Mouse (Mus musculus): ENCODE data around the gene Acsm3.
A peak's percentile ranks its signal among the peaks of the same experiment; 100 is the strongest.
"Not testable (repeated sequence)": the region's sequence is repeated elsewhere in the genome, so short reads cannot be mapped to it uniquely, and the experiment has no call there.

The Acsm3 gene

DNA sequence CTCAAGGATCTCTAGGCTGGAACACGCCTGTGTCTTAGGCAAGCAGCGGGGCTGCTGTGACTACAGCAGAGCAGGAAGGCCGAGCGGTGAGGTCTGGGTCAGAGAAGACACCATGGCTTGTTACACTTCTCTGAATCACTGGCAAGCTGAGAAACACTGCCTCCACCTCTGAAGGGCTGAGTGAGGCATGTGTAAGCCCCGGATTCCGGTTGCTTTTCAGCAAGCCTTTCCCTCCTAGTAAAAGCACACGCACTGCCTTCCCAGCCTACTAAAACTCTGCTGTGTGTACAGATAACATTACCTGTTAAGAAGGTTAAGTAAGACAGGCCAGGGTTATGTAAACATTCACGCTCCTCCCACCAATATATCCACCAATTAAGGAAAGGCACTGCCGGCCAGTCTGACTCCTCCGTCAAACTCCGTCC, at the start of gene Acsm3:
Gene Acsm3 (plus strand): TSS at position 397 of the 425 bp plus-strand sequence.
- DNase-seq, result peak; percentile 32 to 64

DNA sequence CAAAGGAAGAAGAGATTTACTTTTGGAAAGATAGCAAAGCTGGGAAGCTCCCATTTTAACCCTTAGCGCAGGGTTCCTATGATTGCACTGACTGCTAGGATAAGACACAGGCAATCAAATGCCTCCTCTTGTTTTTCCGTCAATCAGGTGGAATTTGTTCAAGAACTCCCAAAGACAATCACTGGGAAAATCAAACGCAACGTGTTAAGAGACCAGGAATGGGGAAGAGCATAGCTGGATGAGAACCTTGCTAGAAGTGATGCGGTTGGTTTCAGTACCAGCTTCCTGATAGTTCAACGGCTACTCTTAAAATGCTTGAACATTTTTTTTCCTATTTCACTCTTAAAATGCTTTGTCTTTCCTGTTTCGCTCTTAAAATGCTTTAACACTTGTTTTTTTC, 46.6 kb upstream of the Acsm3 start:
- no peak for DNase-seq

DNA sequence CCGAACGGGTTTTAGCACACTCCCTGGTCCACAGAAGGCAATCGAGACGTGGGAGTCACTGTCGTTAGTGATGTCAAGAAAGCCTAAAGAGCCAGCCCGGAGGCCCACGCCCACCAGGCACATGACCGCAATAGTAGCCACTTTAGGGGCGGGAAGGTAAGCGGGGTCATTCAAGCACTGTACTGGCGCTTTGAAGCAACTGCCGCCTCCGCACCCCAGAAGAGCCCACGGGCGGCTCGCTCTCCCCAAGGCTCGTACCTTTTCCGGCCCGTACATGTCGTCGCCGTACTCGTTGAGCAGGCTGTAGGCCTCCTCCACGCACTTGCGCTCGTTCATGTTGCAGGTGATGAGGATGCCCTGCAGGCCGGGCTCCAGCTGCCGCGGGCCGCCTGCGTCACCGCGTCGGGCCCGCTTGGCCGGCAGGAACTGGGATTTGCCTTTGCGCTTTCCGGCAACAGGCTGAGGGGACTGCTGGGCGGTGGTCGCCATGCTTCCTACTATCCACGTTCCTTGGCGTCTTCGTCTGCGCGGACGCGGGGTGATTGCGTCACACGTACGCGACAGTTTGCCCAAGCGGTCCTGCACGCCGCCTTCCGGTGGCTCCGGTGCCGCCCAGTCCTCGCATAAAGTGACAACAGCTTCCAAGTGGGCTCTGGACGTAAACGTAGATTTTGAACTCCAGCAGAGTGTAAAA, 40.3 kb upstream of the Acsm3 start, which contains the start of gene Thumpd1:
Gene Thumpd1 (minus strand): TSS at position 546 of the 694 bp plus-strand sequence.
- peak; percentile 87 to 92 for DNase-seq

DNA sequence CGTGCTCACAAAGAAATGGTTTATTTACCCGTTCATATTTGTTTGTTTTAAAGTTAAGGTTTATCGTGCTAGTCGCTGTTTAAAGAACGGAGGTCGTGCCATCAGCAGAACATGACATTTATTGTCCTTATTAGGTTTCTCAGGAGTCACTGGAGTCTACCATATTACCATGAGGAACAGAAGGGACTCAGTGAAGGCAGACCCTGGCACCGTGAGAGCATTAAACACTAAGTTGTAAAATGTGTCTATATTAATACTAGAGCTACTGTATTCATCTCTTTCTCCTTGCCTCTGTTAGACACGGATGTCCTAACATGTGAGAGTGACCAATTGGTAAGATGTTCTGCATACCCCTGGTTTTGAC, 39.8 kb upstream of the Acsm3 start:
- no peak for DNase-seq

DNA sequence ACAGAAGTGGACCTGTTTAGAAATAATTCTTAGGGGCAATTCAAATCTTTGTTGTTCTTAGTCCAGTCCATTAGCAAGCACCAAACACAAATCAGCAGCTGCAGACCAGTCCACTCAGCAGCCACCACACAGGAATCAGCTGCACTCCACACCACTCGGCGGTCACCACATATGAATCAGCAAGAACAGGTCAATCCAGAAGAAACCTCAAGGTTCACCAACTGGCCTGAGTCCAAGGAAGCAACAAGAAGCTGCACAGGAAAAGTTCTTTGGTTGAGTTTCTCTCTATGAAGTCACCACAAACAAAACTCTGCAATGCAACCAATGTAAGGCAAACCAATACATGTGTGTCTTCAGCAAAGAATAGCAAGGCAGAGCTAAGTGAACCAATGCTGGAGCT, 33.1 kb upstream of the Acsm3 start:
- DNase-seq, result no peak

DNA sequence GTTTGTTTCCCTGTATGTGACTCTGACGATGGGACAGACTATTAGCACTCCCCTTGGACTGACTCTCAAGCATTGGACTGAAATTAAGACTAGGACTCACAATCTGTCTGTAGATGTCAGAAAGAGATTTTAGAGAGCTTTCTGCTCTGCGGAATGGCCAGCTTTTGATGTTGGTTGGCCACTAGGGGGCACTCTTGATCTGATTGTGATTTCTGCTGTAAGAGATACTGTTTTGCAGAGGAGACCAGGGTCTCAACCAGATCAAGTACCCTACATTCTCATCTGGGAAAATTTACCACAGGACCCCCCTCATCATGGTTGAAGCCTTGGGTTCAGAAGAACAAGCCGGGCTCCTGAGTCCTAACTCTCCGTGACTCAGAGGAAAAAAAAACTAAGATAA, 29.5 kb upstream of the Acsm3 start:
- not testable (repeated sequence) for DNase-seq

DNA sequence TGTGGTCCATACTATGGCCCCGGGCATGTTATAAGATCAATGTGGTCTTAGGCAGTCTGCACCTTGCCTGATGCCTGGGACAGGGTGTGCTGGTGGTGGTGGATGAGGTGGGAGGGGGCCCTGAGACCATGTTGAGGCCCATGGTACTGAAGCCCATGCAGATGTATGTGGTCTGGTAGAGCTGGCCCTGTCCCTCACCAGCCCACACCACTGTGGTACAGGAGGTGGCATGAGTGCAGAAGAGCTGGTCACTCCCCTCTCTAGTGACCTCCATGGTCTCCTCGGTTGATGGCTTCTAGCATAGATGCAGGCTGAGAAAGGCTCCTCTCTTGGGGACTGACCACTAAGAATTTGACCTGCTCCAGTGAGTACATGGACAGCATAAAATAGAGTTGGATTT, 21.8 kb upstream of the Acsm3 start:
- no peak for DNase-seq

DNA sequence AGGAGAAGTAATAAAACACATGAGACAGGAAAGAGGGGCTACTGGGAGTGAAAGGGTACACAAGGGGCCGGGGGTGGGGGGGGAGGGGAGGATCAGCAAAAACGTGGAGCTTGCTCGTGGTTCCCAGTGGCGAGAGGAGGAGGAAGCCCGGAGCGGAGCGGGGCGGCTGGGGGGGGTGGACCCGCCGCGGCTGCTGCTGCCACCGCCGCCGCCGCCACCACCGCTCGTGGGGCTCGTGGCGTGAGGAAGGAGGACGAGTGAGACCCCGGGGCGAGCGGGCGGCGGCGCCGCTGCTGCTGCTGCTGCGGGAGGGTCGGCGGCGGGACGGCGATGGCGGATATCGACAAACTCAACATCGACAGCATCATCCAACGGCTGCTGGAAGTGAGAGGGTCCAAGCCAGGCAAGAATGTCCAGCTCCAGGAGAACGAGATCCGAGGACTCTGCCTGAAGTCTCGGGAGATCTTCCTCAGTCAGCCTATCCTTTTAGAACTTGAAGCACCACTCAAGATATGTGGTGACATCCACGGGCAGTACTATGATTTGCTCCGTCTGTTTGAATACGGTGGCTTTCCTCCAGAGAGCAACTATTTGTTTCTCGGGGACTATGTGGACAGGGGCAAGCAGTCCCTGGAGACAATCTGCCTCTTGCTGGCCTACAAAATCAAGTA, 20.8 kb upstream of the Acsm3 start:
- DNase-seq, result not testable (repeated sequence)

DNA sequence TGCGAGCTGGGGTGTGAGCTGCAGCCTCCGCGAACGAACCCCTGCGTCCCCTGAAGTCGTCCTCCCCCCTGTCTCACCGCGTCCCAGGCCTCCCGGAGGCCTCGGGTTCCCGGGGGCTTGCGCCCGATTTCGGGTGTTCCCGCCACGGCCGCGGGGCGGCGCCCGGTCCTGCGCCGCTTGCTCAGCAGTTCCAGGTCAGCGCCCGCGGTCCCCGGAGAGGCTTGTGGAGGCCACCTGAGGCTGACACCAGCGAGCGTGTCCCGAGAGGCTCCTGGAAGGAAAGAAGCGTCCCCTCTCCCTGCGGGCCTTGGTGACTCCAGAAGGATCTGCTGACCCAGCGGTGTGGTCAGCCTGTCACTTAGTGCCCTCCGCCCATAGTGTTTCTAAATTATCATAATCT, 16.4 kb upstream of the Acsm3 start:
- DNase-seq, result no peak

DNA sequence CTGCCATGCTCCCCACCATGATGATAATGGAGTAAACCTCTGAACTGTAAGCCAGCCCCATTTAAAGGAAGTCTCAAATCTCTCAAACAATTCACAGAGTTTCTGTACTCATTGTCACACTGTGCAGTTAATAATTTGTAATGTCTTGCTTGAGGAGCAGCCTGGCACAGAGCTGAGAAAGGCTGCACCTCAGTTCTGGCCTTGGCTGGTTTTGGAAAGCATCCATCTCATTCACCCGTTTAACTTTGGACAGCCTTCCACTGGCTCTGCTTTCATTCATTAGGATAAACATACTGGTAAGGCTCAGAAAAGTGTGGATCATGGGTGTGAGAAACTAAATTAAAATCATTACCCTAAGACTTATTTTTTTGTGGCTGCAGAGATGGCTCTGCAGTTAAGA, 14.9 kb upstream of the Acsm3 start:
- DNase-seq, result peak; percentile 70 to 75

DNA sequence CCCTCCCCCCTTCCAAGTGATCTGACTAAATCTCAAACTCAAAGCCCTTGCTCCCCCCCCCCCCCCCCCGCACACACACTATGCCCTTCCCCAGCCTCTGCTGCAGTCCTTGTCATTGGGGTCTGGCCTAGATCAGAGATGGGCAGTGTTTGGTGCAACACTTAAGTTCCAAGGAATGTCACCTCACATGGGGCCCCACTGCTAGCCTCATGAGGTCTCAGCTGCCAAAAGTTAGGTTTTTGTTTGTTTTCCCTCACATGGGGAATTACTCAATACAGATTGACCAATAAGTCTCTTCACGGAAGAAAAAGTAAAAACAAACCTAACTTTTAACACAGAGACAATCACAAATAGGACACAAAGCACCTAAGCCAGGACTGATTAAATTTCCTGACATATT, 12.0 kb upstream of the Acsm3 start:
- DNase-seq, result no peak

DNA sequence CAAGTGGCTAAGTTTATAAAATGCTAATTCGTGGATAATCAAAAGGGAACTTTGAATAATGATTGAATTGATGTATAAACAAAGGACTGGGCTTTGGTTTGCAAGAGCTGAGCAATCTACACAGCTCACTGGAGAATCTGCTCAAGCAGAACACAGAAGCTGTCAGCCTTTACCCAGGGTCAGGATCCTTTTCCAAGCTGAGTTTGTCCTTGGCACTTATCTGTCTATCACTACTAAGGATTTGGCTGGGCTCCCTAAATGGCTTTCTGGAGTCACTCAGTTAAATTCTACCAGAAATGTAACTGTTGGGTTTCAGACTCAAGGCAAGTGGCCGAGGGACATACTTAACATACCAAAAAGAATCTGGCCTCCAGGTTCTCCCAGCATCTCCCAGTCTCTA, 10.8 kb upstream of the Acsm3 start:
- DNase-seq, result peak; percentile 59 to 73

DNA sequence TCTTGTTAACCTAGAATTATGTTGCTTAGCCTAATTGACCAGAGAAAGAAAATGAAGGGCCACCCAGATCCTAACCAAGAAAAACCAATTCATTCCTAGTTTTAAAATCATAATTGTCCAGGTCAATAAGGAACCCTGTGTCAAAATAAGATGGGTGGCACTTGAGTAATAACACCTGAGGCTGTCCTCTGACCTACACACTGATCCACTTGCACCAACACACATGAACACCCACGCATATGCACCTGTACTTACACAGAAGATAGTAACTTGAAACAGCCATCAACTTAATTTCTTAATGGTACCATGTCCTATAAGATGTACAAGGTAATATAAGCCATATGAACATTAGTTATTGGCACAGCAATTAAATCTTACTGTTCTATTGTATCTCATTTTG, 7.0 kb upstream of the Acsm3 start:
- no peak for DNase-seq

DNA sequence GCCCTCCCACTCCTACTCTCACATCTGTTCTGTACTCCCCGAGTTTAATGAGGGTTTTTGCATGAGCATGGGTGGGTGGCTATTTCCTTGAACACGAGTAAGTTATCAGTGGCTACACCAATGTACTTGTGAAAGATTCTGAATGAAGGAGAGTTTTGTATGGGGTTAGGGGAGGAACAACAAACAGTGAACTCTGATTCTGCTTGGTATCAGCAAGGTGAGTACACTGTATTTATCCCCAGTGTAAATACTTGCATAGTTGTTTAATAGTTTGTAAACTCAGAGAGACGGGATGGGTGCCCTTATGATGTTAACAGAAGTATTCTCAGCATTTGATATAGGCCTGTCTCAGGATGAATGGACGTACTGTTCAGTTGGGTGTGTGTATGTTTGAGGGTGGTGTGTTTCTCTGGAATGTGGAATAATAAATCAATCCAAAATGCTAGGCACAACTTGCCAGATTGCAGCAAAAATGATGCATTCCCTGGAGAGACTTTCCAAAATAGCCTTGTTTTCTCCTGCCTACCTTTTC, 1.5 kb downstream of the Acsm3 start:
- DNase-seq, result no peak

DNA sequence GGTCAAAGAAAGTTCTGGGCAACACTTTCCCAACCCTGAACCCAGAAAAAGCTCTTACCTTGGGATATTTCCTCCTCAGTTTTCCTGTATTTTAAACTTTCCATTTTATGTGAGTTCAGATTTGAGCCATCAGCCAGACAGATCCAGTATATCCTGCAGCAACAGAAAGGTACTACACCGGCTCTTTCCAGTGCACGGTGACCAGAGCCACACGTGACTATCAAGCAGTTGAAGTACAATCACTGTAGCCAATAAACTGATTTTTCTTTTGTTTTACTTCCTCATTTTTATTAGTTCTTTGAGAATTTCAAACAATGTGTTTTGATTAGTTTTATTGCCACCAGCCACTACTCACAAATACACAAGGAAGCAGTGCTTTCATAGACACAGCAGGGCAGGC, 3.7 kb downstream of the Acsm3 start:
- DNase-seq, result no peak

DNA sequence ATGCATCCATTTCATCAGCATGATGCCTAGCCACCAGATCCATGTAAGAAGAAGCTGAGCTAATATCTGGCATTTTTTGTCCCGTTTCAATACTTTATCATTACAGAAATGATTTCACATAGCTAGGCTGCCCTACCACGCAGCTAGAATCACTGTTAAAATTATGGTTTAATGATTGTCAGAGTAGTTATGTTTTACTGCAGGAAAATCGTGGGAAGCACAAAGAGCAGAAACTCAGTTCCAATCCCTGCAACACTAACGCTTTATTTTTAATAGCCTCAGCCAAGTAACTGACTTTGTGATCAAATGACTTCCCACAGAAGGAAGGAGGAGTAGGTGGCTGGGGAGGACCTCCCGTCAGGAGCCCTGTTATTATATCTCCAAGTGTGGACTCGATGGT, 6.3 kb downstream of the Acsm3 start:
- DNase-seq, result no peak

DNA sequence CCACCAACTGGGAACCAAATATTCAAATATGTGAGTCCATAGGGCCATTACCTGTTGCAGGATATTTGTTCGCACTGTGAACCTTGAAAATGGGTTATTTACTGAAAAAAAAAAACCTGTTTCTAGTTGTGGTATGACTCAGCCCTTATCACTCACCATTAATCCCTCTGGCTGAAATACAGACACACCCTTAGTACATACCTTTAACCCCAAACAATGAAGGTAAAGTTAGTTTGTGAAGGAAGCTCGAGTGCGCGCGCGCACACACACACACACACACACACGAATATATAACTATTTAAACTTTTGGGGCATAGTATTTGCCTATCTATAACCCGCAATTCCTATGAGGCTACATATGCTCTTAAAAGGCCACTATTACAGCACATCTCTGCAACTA, 9.2 kb downstream of the Acsm3 start:
- no peak for DNase-seq

DNA sequence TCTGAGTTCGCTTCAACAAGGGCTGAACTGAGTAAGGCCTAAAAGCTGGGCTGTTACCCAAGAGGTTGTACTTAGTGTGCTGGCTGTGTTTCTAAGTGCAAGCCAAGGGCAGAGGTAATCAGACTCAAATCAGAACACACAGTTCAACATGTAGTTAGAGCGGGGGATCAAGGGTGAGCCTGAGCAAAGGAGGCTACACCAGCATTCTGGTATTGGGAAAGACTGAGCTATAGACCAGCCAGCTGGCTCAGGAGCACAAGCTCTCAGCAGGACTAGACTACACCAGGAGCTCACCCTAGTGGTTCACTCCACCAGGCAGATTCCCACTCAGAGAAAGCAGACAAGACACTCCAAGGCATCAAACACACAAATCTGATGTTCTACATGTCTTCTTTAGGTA, 22.7 kb downstream of the Acsm3 start:
- no peak for DNase-seq

DNA sequence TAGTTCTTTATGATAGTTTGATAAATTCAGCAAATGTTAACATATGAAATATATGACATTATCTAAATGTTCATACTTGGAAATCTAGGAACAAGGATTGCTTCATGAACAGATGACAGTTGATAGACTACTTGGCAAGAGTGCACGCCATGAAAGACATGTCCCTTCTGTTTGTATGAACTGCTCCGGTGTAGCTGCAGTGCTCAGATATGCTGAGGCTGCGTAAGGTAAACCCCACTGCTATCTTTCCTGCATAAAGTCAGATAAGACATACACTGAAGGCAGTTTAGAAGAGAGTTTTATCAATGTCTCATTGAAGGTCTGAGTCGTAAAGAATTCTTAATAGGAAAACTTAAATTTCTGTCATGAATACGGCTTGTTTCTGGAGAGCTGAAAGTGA, 24.2 kb downstream of the Acsm3 start:
- DNase-seq, result no peak

DNA sequence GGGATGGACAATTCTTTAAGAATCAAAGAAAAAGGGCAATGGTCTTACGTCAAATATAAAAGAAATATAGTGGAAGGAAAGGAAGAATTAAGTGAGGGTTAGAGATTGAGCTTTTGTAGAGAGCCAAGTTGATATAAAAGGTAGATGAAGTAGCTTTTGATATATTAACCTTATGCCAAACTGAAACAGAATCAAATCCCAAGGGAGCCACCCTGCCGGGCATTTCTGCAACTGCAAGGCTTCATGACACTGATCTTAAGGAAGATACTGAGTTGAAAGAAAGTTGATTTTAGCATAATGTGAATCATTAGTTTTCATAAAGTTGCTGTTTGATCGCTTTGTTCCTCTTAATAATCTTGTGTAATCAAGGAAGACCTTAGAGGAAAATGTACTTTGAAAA, 28.3 kb downstream of the Acsm3 start:
- DNase-seq, result no peak

DNA sequence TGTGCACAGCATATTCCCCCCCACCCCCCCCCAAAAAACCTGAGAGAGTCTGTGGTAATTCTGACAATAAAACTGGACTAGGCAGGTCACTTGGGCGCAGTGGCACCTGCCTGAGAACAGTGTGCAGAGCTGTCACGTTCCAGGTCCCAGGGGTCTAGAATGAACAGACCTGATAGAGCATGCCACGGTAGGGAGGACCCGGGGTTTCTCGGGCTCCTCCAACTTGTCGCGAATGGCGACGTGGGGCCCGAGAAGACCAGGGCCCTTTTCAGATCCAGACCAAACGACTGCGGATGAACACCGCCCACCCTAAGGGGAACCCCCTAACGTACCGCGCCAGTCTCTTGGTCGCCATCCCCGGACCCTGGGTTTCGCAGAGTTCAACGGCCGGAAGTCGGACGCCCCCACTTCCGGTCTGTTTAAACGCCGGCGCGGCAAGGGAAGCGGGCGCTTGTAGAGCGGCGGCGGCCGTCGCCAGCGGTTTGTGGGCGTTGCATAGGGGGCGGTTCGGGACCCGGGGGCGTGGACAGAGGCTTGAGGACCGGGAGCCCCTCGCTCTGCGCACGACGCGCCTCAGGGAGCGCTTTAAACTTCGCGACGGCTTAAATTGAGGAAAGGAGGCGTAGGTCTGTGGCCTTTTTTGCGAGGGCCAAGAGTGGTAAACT, 33.0 kb downstream of the Acsm3 start, which contains the start of the genes Rexo5 and Eri2:
Gene Rexo5 (plus strand): TSS at position 421 of the 665 bp plus-strand sequence.
Gene Eri2 (minus strand): TSS at position 473 of the 665 bp plus-strand sequence.
- DNase-seq, result peak; percentile 65 to 82

DNA sequence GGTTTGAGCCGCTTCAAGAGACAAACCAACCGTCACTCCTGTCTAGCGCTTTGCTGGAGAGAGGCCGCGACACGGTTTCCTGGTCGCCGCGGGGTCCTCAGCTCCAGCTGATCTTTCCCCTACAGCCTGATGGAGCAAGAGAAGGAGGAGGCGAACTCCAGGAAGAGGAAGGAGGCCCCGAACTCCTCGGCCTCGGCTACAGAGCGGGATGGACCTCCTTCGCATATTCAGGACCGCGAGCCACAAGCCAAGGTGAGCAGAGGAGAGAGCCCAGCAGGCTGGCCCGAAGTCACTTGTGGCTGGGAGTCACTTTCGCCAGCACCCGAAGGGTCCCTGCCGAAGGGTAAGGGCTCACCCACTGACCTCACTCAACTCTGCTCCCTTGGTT, 33.5 kb downstream of the Acsm3 start:
- DNase-seq, result no peak

DNA sequence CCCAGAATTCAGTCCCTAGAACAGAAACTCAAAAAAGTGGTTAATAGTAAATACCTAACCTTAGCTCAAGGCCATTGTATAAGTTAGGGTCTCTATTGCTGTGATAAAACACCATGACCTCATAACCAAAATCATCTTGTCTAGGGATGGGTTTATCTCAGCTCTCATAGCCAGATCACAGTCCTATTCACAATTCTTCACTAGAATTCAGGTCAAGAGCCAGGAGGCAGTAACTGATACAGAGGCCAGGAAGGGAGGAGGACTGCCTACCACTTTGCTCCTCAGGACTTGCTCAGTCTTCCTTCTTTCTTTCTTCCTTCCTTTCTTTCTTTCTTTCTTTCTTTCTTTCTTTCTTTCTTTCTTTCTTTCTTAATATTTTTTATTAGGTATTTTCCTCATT, 34.6 kb downstream of the Acsm3 start:
- DNase-seq, result no peak

DNA sequence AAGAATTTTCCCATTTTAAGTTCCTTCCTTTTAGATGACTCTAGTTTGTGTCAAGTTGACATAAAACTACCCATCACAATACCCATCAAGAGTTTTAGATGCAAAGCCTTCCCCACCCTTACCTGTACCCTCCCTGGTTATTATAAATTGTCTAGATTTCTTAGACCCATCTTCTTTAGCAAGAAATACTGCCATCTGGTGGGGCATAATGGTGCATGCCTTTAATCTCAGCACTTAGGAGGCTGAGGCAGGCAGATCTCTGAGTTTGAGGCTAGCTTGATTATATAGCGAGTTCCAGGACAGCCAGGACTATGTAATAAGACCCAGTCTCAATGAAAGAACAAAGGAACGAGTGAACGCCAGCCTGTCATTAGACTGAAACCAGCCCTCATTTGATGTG, 39.8 kb downstream of the Acsm3 start:
- peak in 1 of 2 experiments; percentile 13 for DNase-seq
